Mouse (Mus musculus) hindbrain, embryonic 16.5 days (tissue): ENCODE measurements around the gene Cmtm8. TPM values are rescaled to one million over a fixed set of nuclear protein-coding genes. Genes with fewer than 3 reads are reported as not detected.

Experiments used
- ATAC-seq: fragments of 200-750 bp; cut with Nextera tagmentation; 2 replicates; pipeline ENCODE4 v1.8.0; 2017; ENCODE audit warnings: moderate TSS enrichment, moderate library complexity
- H3K27ac ChIP-seq: fragments of 300-500 bp; sonication (generic); 2 replicates; pipeline ENCODE4 v1.5.1; 2014; ENCODE audit warnings: low read depth, mild to moderate bottlenecking, control low read depth, low read length, moderate library complexity
- H3K27me3 ChIP-seq: fragments of 300-500 bp; sonication (generic); replicated peaks from 2 replicates; pipeline ENCODE4 v1.6.1; 2014; ENCODE audit warnings: low read length; ENCODE audit not compliant: control insufficient read depth, insufficient read depth
- H3K36me3 ChIP-seq: fragments of 300-500 bp; sonication (generic); 2 replicates; pipeline ENCODE4 v1.6.1; 2014; ENCODE audit warnings: mild to moderate bottlenecking, low read length, moderate library complexity, mixed read lengths; ENCODE audit not compliant: control insufficient read depth, insufficient read depth
- H3K4me1 ChIP-seq: fragments of 300-500 bp; sonication (generic); 2 replicates; pipeline ENCODE4 v1.6.1; 2014; ENCODE audit warnings: low read depth, low read length; ENCODE audit not compliant: control insufficient read depth, insufficient read depth
- H3K4me2 ChIP-seq: fragments of 300-500 bp; sonication (generic); 2 replicates; pipeline ENCODE4 v1.6.1; 2014; ENCODE audit warnings: mild to moderate bottlenecking, low read length, control low read depth, moderate library complexity
- H3K4me3 ChIP-seq: fragments of 300-500 bp; sonication (generic); 2 replicates; pipeline ENCODE4 v1.5.1; 2014; ENCODE audit warnings: mild to moderate bottlenecking, low read length, control low read depth, moderate library complexity
- H3K9ac ChIP-seq: fragments of 300-500 bp; sonication (generic); 2 replicates; pipeline ENCODE4 v1.6.1; 2014; ENCODE audit warnings: low read depth, mild to moderate bottlenecking, control low read depth, low read length, moderate library complexity
- H3K9me3 ChIP-seq: fragments of 300-500 bp; sonication (generic); 2 replicates; pipeline ENCODE4 v1.6.1; 2014; ENCODE audit warnings: mild to moderate bottlenecking, low read length, moderate library complexity; ENCODE audit not compliant: control insufficient read depth
- WGBS: fragments of 180-500 bp; shearing (Covaris S2); extraction: QIAGEN DNeasy Blood & Tissue Kit; methylation state at CpG from one replicate; pipeline ENCODE4 v1.1.7; 2014; 5-methylcytosine and 5-hydroxymethylcytosine counted together
- polyA plus RNA-seq: library from polyadenylated mRNA; unstranded; fragments of >200 nt; fragmentation: Nextera tagmentation; extraction: Ambion mirVana; gene quantifications from 2 replicates; pipeline ENCODE4 v1.2.1, GENCODE M21; 2015

The Cmtm8 gene
- polyA plus RNA-seq, 1 experiment from 2014 or later = 6.8 TPM

DNA sequence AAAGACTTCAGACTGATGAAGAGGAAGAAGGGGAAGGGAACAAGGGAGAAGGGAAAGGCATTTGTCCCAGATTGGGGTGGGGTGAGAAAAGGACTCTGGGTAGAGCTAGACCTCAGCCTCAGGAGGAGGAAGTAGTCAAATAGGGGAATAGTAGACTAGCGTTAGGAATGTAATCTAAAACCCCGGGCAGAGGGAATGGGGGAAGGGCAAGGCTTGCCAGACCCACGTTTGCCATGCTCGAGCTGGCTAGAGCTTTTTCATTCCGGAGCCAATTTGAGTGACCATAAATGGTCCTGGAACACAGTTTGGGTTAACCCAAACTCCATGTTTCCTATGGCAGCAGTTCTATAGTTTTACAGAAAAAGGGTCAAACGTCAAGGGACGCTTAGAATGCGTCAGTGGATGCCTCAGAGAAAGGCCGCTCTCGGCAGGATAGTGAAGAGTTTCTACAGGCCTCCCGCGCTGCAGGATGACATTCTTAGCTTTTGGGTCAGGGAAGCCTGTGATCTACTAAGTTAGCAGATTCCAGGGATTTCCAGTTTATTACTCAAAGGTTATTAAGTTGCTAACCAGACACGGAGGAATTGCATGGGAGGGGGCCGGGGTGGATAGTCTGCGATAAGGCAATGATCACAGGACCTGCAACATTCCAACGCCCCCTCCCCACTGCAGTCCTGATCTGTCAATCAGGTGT is 58.4 kb downstream of the Cmtm8 start:
- Histone ChIP-seq H3K36me3 (no peaks in the 10 kb centered on the region), H3K27ac (no peak overlapping the region), H3K4me3 (no peak overlapping the region), H3K4me1 (peaks cover 8% of the 10 kb centered on the region), H3K9ac (no peak overlapping the region), H3K4me2 (no peak overlapping the region), H3K9me3 (0 out of 2 replicates have a peak, but pooled peaks cover 2% of the 10 kb centered on the region), H3K27me3 (no peaks in the 10 kb centered on the region)
- 15% methylated on average over 16 of the region's 16 CpGs for WGBS
- ATAC-seq = no peak

DNA sequence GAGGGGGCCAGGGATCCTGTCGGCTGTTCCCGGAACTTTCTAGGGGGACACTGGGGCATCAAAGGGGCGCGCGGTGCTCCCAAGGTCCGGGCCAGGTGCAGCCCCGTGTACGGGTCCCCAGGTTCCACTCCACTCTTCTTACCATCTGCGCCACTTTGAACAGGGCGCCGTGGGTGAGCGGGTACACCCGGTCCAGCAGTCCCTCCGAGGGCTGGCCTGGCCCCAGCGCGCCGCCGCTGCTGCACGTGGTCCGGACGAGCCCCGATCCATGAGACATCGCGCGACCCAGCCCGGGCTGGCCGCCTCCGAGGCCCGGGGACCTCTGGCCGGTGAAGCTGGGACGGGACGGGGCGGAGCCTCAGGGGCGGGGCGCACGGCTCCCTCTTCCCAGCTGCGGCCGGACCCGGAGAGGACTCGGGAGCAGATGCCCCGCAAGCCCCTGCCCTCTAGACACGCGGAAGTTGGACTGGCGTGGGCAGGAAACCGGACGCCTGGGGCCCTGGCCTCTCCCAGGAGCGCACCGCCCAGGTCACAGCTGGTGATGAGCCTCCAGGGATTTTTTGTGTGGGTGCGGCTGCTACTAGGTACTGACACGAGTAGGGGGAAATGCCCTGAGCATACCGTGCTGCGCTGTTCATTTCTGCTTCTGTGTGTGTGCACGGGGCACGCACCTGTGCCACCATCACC is 62.3 kb downstream of the Cmtm8 start, which contains the start of gene Cmtm7:
Gene Cmtm7 (minus strand): TSS at position 331 of the 687 bp plus-strand sequence.
- H3K4me3 ChIP-seq = peak within 1 kb of the TSS; percentile 54
- H3K36me3 ChIP-seq = no peaks in the 10 kb centered on the region
- no peaks in the 10 kb centered on the region for H3K27me3 ChIP-seq
- no peak within 1 kb of the TSS for H3K27ac ChIP-seq
- ATAC-seq = peak; percentile 82
- peaks cover 8% of the 10 kb centered on the region for H3K4me1 ChIP-seq
- H3K4me2 ChIP-seq = peak within 1 kb of the TSS; percentile 99
- H3K9ac ChIP-seq = peak within 1 kb of the TSS; percentile 64
- 1% methylated on average over 44 of the region's 54 CpGs for WGBS
- 0 out of 2 replicates have a peak, but pooled peaks cover under 1% of the 10 kb centered on the region for H3K9me3 ChIP-seq

DNA sequence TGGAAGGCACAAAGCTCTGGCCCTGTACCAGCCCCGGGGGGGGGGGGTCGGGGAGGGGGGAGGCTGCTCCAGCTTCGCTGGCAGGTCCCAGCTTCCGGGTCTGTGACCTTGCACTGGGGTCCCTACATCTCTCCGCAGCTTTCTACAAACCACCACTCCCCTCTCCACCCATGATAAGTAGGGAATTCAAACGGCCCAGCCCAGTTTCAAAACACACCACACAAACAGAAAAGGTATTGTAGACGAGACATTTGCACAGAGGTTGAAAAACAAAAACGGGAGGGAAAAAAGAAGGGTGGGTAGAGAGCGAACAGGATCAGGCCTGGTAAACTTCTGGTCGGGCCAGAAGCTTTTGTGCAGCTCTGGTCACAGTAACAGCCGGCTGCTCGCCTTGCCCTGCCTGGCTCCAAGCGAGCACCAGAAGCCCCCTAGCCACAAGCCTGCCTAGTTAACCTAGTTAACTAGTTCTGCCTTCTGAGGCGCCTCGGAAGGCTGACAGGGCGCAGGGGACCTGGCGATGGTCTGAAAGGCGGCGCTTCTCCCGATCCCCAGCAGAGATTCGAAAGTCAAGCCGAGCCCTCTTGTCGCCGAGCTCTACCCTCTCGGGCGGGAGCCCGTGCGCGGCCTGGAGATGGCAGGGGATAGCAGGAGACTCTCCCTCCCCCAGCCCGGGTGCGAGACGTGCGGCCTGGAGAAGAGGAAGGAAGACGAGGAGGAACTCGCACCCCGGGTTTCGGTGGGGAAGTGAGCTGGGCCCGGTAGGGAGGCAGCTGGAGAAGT is 63.0 kb downstream of the Cmtm8 start:
- Histone ChIP-seq H3K4me1 (peaks cover 8% of the 10 kb centered on the region), H3K9me3 (no peaks in the 10 kb centered on the region), H3K27ac (no peak overlapping the region), H3K9ac (peak overlapping the region; percentile 64), H3K4me3 (peak overlapping the region; percentile 54), H3K4me2 (peak overlapping the region; percentile 99), H3K36me3 (no peaks in the 10 kb centered on the region), H3K27me3 (no peaks in the 10 kb centered on the region)
- ATAC-seq = peak; percentile 19; the same call in 1 of the 2 replicates
- WGBS = 2% methylated on average over 38 of the region's 38 CpGs

DNA sequence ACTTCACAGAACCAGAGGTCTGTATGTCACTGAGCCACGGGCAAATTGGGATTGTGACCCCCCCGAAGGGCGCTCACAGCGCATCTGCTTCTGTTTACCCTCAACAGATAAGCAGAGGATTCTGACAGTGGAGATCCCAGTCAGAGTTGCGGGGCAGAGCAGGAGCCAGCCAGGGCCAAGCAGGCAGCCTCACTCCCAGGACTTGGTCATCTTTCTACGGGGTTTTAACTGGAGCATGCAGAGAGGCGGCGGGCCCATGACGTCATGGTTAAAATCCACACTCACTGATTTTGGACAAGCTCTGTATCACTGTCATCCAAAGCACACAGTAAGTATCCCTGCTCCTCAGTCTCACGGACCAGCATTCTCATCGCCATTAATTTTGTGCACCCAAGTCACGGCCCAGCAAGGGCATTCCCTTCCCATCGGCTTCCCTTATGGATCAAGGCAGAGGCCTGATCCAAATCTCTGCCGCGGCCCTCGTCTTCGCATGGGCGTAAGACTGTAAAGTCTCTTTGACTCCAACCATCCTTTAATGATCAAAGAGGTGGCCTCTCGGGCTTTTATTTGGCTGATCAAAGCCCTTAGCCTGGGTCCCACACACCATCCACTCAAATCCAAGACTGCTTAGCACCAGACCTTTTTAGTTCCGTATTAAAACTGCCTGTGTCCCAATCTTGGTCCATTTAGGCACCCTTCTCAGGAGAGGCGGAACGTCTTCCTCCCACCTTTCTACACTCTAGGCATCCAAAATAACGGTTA is 63.8 kb downstream of the Cmtm8 start:
- Histone ChIP-seq H3K9ac (no peak overlapping the region), H3K27me3 (no peaks in the 10 kb centered on the region), H3K4me2 (peak overlapping the region; percentile 99), H3K9me3 (no peaks in the 10 kb centered on the region), H3K36me3 (no peaks in the 10 kb centered on the region), H3K27ac (no peak overlapping the region), H3K4me3 (no peak overlapping the region), H3K4me1 (peaks cover 8% of the 10 kb centered on the region)
- WGBS = 42% methylated on average over 23 of the region's 23 CpGs
- no peak for ATAC-seq

DNA sequence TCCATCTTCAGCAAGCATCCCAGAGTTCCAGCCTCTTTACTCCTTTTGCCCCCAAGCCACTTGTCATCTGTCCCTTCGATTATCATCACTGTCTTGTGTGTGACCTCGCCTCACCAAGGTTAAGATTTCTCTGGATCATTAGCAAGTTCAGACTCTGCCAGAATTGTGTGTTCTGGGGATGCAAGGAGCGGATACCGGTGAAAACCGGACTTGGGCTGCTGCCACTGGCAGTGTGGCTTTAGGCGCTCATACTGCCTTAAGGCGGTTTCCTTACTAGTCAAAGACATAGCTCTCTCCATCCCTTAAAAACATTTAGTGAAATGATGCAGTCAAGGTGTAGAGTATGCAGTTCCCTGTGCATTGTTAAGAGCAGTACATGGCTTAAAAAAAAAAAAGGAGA is 65.1 kb downstream of the Cmtm8 start:
- Histone ChIP-seq H3K9ac (no peak overlapping the region), H3K27ac (no peak overlapping the region), H3K9me3 (no peaks in the 10 kb centered on the region), H3K4me2 (no peak overlapping the region), H3K4me1 (peaks cover 10% of the 10 kb centered on the region), H3K27me3 (no peaks in the 10 kb centered on the region), H3K36me3 (no peaks in the 10 kb centered on the region), H3K4me3 (no peak overlapping the region)
- ATAC-seq = no peak
- 90% methylated on average over 7 of the region's 7 CpGs for WGBS

DNA sequence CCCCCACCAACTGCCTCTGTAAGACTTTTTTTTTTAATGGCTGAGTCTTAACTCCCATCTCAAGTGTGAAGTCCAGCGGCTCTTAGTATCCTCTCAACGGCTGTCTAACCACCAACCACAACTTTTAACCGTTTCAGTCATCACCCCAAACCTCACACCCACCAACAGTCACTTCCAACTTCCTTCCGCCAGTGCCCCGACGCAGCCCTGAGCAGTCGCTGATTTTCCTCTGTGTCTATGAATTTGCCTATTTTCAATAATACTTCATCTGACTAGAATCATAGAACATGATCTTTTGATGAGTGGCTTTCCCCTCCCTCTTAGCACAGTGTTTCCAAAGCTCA is 65.9 kb downstream of the Cmtm8 start:
- Histone ChIP-seq H3K27me3 (no peaks in the 10 kb centered on the region), H3K9ac (no peak overlapping the region), H3K36me3 (no peaks in the 10 kb centered on the region), H3K4me1 (peaks cover 10% of the 10 kb centered on the region), H3K4me2 (no peak overlapping the region), H3K4me3 (no peak overlapping the region), H3K27ac (no peak overlapping the region), H3K9me3 (no peaks in the 10 kb centered on the region)
- 88% methylated on average over 7 of the region's 7 CpGs for WGBS
- no peak for ATAC-seq

DNA sequence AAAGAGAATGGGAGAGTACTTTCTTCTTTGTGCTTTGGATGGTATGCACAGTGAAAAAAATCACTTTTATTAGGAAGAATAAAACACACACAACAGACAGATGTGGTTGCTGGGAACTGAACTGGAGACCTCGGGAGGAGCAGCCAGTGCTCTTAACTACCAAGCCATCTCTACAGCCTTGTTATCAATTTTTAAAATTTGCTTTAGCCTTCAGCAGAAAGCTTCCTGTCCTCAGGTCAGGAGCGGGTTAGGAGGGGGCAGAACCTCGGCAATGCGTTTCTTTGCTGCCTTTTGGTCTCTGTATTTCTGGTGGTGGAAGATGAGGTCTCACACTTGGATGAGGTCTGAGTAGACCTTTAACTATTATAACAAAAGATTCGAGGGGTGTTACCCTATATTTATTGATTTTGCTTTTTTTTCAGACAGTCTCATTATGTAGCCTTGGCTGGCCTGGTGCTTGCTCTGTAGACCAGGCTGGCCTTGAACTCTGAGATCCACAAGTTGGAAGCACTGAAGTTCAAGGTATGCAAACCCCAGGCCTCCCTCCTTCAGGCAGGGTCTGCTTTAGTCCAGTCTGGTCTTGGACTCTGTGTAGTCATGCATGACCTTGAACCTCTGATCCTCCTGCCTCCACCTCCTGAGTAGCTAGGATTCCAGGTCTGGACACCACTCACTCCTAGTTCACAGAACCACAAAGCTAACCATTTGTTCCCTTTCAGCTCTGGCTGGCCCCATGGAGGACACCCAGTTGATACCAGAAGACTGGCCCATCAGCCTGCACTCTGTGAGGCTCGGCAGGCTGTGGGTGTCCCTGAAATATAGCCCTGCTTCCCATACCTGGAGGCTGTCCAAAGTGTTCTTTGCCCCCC is 66.5 kb downstream of the Cmtm8 start:
- no peak for ATAC-seq
- Histone ChIP-seq H3K27ac (no peak overlapping the region), H3K27me3 (no peaks in the 10 kb centered on the region), H3K4me3 (no peak overlapping the region), H3K4me1 (peaks cover 10% of the 10 kb centered on the region), H3K36me3 (no peaks in the 10 kb centered on the region), H3K9ac (no peak overlapping the region), H3K9me3 (no peaks in the 10 kb centered on the region), H3K4me2 (no peak overlapping the region)
- WGBS = 84% methylated on average over 6 of the region's 6 CpGs

DNA sequence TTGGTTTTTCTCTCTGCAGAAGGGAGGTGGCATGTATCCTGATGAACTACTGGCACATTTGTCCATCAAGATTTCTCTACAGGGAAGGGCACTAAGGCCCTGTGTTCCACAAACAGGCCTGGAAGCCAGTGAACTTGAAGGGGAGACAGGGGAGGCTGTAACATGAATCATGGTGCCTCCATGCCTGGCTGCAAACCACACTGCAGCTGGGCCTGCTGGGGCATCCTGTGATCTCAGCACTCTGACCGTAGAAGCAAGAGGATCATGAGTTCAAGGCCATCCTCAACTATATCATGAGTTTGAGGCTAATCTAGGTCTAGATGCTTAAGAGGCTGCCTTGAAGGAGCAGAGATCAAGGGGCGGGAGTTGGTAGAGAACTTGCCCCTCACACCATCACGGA is 67.6 kb downstream of the Cmtm8 start:
- no peak overlapping the region for H3K27ac ChIP-seq
- H3K36me3 ChIP-seq = no peaks in the 10 kb centered on the region
- no peak overlapping the region for H3K4me2 ChIP-seq
- no peaks in the 10 kb centered on the region for H3K9me3 ChIP-seq
- H3K4me1 ChIP-seq = peaks cover 5% of the 10 kb centered on the region; the same call in 1 of the 2 replicates
- no peaks in the 10 kb centered on the region for H3K27me3 ChIP-seq
- ATAC-seq = no peak
- H3K4me3 ChIP-seq = no peak overlapping the region
- H3K9ac ChIP-seq = no peak overlapping the region
- 95% methylated on average over 3 of the region's 3 CpGs for WGBS
